Mouse (Mus musculus) cerebellum, adult 18-20 months (tissue): ENCODE results near the gene Vps13c.

Experiments
- DNase-seq, 2 experiments: peaks; one replicate each; pipeline ENCODE4 v3.0.0; 2021

Vps13c gene

GRCm38 (mm10) chr9:67831359-67832045 is 8.7 kb upstream of the Vps13c start:
- DNase-seq, result peak; percentile 29 to 61

DNA sequence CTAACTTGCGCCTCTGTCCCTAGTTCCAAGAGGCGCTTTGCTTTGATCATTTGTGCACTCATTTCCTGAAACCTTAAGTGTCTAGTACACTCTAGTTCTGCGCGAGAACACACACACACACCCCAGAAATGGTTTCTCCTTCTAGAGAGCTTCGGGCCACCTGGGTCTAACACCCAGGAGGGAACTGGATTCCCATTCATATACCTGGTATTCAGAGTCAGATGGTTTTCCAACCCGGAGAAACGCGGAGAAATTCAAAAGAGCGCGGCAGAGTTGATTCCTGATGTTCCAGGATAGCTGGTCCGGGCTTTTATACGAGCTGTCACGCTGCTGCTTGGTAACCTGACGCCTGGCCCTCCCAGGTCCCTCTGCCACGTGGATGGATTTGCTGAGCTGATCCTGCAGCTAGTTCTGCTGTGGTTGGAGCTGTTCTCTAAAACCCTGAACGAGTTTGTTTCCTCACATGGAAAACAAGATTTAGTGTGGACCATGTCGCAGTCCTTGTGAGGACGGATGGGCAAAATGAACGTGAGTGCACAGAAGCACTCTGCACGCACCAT is 8.1 kb upstream of the Vps13c start, which contains the start of gene C2cd4a:
TSS of gene C2cd4a (minus strand) at position 285 of the 560 bp plus-strand sequence.
- DNase-seq, result peak in 1 of 2 experiments; percentile 18

- no peak for DNase-seq
These were observed 5.7 kb upstream of the Vps13c start for GRCm38 (mm10) chr9:67834535-67834934.

- DNase-seq, result no peak
These were observed 2.9 kb upstream of the Vps13c start for GRCm38 (mm10) chr9:67837311-67837710.

GRCm38 (mm10) chr9:67842797-67843196 is 2.6 kb downstream of the Vps13c start:
- DNase-seq, result no peak

GRCm38 (mm10) chr9:67845012-67845411 is 4.8 kb downstream of the Vps13c start:
- DNase-seq, result no peak

DNA sequence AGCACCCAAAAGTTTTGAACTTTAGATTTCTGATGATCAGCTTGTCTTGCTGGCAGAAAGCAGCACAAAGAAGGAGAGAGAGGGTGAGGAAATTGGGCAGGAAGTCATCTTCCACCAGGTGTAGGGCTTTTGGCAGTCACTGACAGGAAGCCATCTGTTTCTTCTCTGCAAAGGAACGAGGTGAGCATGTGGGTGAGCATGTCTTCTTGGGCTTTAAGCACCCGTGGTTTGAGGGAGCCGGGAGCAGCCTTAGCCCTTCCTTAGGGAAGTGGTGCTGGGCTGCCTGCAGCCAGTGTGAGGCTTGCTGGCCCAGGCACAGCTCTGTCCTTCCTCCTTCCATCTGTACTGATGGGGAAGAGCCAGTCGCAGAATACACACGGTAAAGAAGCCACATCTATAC is 5.5 kb downstream of the Vps13c start:
- DNase-seq, result peak; percentile 68 to 80

DNA sequence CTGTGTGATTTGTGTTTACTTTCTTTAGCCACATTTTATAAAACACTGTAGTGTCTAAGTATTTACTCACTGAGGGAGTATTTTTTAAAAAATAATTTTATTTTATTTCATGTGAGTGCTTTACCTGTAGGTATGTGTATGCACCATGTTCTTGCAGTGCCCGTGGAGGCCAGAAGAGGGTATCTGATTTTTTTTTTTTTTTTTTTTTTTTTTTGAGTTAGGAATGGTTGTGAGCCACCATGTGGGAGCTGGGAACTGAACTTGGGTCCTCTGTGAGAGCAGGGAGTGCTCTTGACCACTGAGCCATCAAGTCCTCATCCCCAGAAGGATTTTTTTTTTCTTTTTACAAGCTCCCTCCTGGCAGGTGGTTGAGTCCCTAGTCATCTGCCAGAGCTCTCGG is 5.9 kb downstream of the Vps13c start:
- no peak for DNase-seq

DNA sequence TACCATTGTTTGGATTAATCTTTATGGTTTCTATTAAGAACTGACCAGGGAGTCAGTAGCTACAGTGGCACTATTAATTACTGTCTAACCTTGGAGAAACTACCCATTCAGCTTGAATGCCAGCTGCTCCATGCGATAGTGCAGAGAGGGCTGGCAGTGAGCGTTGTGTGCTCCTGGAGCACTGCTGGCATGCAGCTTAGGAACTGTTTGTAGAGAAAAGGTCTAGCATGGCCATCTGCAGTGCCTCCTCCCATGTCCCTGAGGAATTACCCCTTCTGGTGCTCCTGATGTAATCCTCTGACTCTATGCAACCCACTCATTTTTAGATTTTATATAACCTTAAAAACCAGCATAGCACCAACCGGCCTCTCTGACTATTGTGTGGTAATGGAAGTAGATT is 7.4 kb downstream of the Vps13c start:
- peak; percentile 15 to 40 for DNase-seq

DNA sequence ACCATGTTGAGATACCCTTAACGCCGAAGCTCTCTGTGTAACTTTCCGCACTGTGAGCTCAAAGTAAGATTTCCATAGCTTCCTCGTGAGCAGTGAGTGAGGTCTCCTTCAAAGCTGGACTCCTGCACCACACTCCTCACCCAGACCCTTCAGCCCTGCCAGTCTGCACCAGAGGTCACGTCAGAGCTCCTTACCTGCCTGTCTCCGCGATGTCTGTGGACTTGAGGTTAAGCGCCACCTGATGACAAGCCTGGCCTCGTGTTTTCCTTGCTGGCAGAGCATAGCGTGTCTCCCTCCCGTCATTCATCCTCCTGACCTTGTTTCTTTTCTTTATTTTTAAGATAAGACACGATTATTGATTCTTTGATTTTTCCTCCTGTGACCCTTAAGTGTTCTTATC is 9.2 kb downstream of the Vps13c start:
- peak in 1 of 2 experiments; percentile 4 for DNase-seq

DNA sequence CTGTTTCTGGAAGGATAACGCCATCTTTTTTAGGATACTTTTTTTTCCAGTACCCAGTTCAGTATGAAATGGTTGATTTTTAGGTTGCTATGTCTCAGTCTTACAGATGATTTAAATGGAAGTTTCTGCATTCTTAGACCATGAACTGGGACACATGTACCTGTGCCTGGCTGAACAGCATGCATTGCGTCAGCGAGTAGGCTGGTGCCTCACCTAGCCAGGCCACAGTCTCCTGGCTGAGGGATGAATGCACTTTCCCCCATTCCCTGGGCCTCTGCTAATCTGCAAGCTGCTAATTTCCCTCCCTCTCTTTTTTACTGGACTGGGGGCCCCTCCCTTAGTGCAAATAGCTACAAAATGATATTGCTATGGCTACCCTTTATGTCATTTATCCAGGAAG is 9.7 kb downstream of the Vps13c start:
- DNase-seq, result peak in 1 of 2 experiments; percentile 5

- DNase-seq, result peak; percentile 23 to 24
These were observed 11.0 kb downstream of the Vps13c start for GRCm38 (mm10) chr9:67851150-67851549.

GRCm38 (mm10) chr9:67860273-67860672 is 20.1 kb downstream of the Vps13c start:
- no peak for DNase-seq

GRCm38 (mm10) chr9:67863332-67863731 is 23.1 kb downstream of the Vps13c start:
- no peak for DNase-seq

GRCm38 (mm10) chr9:67864011-67864410 is 23.8 kb downstream of the Vps13c start:
- no peak for DNase-seq

DNA sequence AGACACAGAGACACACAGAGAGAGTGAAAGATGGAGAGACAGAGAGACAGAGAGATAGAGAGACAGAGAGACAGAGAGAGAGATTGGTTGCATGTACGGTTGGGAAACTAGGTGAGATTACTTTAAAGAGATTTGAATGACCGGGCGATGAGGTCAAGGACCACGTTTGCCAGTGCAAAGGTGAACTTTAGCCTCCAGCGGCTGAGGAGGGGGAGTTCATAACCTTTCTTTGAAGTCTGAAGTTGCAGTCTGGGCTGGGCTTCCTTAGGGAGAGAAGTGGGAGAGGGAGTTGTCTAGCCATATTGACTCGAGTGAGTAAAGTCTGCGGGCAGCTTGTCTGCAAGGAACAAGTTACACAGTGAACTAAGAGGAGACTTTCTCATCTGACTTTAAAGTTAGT is 25.2 kb downstream of the Vps13c start:
- DNase-seq, result no peak

- DNase-seq, result no peak
These were observed 27.2 kb downstream of the Vps13c start for GRCm38 (mm10) chr9:67867411-67867810.

DNA sequence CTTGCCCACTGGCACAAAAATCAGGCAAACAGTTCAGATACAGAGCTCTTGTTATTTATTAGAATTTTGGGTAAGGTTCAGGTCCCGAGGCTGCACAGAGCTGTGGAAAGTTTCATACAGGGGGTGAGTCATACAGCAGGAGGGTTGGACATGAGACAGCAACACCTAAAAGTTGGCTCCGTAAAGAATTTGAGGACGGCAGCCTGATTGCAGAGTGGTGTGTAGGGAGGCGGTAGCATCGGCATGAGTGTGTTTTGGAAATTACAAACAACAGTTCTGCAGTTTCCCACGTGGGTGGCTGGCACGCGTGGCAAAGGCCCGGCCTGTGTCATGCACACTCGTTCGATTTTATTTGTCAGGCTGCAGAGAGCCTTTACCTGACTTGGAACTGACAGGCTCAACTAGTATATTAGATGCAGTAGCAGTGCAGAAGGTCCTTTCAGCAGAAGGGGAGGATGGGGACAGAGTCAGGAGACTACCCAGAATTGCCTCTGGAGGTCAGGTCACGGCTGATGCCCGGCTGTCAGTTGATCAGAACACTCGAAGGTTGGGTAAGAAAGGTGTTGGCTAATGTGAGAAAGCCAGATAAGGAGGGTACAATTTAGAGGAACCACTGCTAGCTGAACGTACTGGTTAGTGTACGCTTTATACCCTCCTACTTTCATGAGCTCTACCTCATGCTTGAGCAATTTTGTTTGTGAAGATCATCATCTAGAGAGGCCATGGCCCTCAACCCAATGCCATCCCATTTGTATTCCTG is 29.7 kb downstream of the Vps13c start:
- peak; percentile 20 to 22 for DNase-seq

DNA sequence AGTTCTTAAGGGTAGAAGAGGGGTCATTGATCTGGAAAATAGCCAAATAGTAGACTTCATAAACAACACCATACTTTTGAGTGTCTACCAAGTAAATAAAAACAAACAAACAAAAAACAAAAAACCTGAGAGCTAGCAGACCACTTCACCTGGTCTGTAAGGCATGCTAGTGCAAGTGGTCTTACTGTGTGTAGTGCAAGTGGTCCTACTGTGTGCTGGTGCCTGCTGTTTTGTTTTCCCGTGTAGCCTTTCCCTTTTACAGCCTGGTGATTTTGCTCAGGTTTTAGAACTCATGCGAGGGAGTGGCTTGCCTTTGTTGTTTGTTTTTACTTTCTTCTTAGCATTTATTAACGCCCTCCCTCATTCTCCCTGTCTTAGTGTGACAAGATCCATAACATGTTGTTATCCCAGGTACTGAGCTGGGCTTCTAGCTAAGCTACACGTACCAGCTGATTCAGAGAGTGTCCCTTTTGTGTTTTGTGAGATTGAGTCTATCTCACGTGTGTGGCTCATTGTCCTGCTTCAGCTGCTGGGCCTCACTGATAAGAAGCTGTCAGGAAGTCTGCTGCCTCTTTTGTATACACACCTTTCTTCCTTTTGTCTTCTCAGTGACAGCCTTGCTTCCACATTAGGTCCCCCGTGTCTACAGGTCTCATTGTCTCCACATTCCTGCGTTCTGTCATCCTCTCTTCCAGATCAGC is 34.5 kb downstream of the Vps13c start:
- DNase-seq, result no peak

GRCm38 (mm10) chr9:67875337-67875736 is 35.1 kb downstream of the Vps13c start:
- peak; percentile 54 to 57 for DNase-seq

DNA sequence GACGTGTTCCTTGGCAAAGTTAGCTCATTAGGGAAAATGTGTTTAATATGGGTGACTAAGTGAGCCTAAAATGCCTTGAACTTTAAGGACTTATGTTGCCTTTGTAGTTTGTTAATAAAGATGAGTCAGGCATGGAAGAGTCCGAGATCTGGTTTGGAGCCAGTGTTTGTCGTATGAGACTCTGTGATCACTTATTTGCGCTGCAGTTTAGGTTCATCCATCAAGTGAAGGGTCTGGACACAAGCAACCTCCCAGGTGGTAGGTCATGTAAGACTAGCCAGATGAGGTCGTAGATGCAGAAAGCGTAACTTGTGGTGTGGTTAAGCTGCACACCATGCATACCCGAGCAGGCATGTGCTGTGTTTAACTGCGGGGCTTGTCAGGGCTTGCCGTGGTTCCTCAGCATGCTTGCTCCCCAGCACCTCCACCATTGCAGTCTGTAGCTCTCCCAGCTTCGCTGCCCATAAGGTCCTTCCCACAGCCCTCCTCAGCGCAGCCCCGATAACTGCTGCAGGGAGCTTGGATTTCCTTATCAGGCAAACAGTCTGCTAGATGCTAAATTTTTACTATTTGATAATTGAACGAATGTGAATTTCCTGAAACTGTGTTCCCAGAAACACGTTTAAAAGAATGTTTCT is 37.0 kb downstream of the Vps13c start:
- no peak for DNase-seq

DNA sequence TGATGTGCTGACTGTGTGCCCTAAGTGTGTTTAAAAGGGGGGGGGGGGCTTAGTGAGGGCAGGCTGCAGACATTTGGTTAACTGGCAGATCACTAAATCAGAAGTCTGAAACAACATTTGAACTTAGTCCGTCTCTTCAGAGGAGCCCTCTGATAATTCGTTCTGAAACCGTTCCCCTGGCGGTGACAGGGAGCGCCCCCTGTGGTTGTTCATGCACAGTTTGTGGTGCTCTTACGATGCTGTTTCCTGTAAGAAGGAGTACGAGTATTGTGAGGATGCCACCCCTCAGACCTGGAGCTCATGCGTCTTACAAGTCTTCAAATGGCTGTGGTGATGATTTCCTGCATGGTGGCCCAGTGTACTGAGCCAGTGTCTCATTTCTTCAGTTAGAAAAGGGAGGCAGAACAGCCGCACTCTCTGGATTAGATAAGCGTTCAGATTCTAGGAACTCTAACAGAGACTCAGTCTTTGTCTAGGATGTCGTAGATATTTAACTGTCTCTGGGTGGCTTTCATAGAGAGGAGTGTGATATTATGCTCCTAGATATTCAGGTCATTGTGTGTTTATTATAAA is 38.1 kb downstream of the Vps13c start:
- no peak for DNase-seq
